Mouse (Mus musculus): ENCODE measurements around the gene Slc16a2.
A peak's percentile ranks its signal among the peaks of the same experiment; 100 is the strongest.

Gene Slc16a2

GRCm38 (mm10) chrX:103821832-103822196 is at the start of gene Slc16a2:
Gene Slc16a2 (minus strand): TSS chrX:103821983.
- no peak for DNase-seq (ENCODE audit: extremely low read depth, insufficient read length, low spot score)

- no peak for DNase-seq (ENCODE audit: extremely low read depth, insufficient read length, low spot score)
These were observed 41.7 kb upstream of the Slc16a2 start for GRCm38 (mm10) chrX:103863502-103863901.

- DNase-seq (ENCODE audit: extremely low read depth, insufficient read length, low spot score) = no peak
These were observed 41.1 kb upstream of the Slc16a2 start for GRCm38 (mm10) chrX:103862877-103863276.

- DNase-seq (ENCODE audit: extremely low read depth, insufficient read length, low spot score) = no peak
These were observed 23.5 kb upstream of the Slc16a2 start for GRCm38 (mm10) chrX:103845266-103845665.

GRCm38 (mm10) chrX:103828836-103829235 is 7.1 kb upstream of the Slc16a2 start:
- no peak for DNase-seq (ENCODE audit: extremely low read depth, insufficient read length, low spot score)

- no peak for DNase-seq (ENCODE audit: extremely low read depth, insufficient read length, low spot score)
These were observed 558 bp upstream of the Slc16a2 start for GRCm38 (mm10) chrX:103822271-103822811.

- DNase-seq (ENCODE audit: extremely low read depth, insufficient read length, low spot score) = no peak
These were observed 470 bp downstream of the Slc16a2 start for GRCm38 (mm10) chrX:103821195-103821831.

- DNase-seq (ENCODE audit: extremely low read depth, insufficient read length, low spot score) = no peak
These were observed 1.2 kb downstream of the Slc16a2 start for GRCm38 (mm10) chrX:103820307-103821194.

GRCm38 (mm10) chrX:103819253-103819652 is 2.5 kb downstream of the Slc16a2 start:
- DNase-seq (ENCODE audit: extremely low read depth, insufficient read length, low spot score) = no peak

- DNase-seq (ENCODE audit: extremely low read depth, insufficient read length, low spot score) = no peak
These were observed 9.1 kb downstream of the Slc16a2 start for GRCm38 (mm10) chrX:103812690-103813089.

GRCm38 (mm10) chrX:103810483-103810882 is 11.3 kb downstream of the Slc16a2 start:
- DNase-seq (ENCODE audit: extremely low read depth, insufficient read length, low spot score) = no peak

GRCm38 (mm10) chrX:103806373-103806772 is 15.4 kb downstream of the Slc16a2 start:
- no peak for DNase-seq (ENCODE audit: extremely low read depth, insufficient read length, low spot score)

GRCm38 (mm10) chrX:103796961-103797360 is 24.8 kb downstream of the Slc16a2 start:
- DNase-seq (ENCODE audit: extremely low read depth, insufficient read length, low spot score) = peak; percentile 24

GRCm38 (mm10) chrX:103795506-103795905 is 26.3 kb downstream of the Slc16a2 start:
- DNase-seq (ENCODE audit: extremely low read depth, insufficient read length, low spot score) = no peak

- no peak for DNase-seq (ENCODE audit: extremely low read depth, insufficient read length, low spot score)
These were observed 30.5 kb downstream of the Slc16a2 start for GRCm38 (mm10) chrX:103791329-103791728.

GRCm38 (mm10) chrX:103785681-103786080 is 36.1 kb downstream of the Slc16a2 start:
- DNase-seq (ENCODE audit: extremely low read depth, insufficient read length, low spot score) = no peak

GRCm38 (mm10) chrX:103776412-103776811 is 45.4 kb downstream of the Slc16a2 start:
- no peak for DNase-seq (ENCODE audit: extremely low read depth, insufficient read length, low spot score)

- no peak for DNase-seq (ENCODE audit: extremely low read depth, insufficient read length, low spot score)
These were observed 75.6 kb downstream of the Slc16a2 start for GRCm38 (mm10) chrX:103746197-103746596.

- DNase-seq (ENCODE audit: extremely low read depth, insufficient read length, low spot score) = no peak
These were observed 77.4 kb downstream of the Slc16a2 start for GRCm38 (mm10) chrX:103744171-103745039.

- no peak for DNase-seq (ENCODE audit: extremely low read depth, insufficient read length, low spot score)
These were observed 79.8 kb downstream of the Slc16a2 start for GRCm38 (mm10) chrX:103742057-103742315.
